Mouse (Mus musculus): ENCODE data around the gene Pold4. TPM values are rescaled to one million over a fixed set of nuclear protein-coding genes. Genes with fewer than 3 reads are reported as not detected.

The Pold4 gene
- polyA plus RNA-seq, 1 experiment from 2014 or later: 28.2 TPM

Small RNAs within 50 kb of the gene (microRNA-seq; reads per million reads assigned to microRNA genes)
- gene Gm26115: not detected
- not detected for gene Mir6985

Other genes starting within 250 kb of the Pold4 start
- gene Acy3, start 245.3 kb upstream of the Pold4 start, polyA plus RNA-seq (2014; fragmentation: Nextera tagmentation; extraction: Ambion mirVana): 22.4 and 26.3 TPM in 2 replicates
- gene Tbx10, start 239.1 kb upstream of the Pold4 start, polyA plus RNA-seq (2014; fragmentation: Nextera tagmentation; extraction: Ambion mirVana): 0.74 and 1.1 TPM in 2 replicates
- gene Nudt8, start 231.3 kb upstream of the Pold4 start, polyA plus RNA-seq (2014; fragmentation: Nextera tagmentation; extraction: Ambion mirVana): 37.6 and 38.5 TPM in 2 replicates
- gene Gm49405, start 231.3 kb upstream of the Pold4 start, polyA plus RNA-seq (2014; fragmentation: Nextera tagmentation; extraction: Ambion mirVana): 2.5 and 2.7 TPM in 2 replicates
- 4.5 and 5.8 TPM in 2 replicates for gene Doc2g, start 228.6 kb upstream of the Pold4 start, polyA plus RNA-seq (2014; fragmentation: Nextera tagmentation; extraction: Ambion mirVana)
- 214 and 223 TPM in 2 replicates for gene Ndufv1, start 219.1 kb upstream of the Pold4 start, polyA plus RNA-seq (2014; fragmentation: Nextera tagmentation; extraction: Ambion mirVana)
- gene Gstp1, start 193.9 kb upstream of the Pold4 start, polyA plus RNA-seq (2014; fragmentation: Nextera tagmentation; extraction: Ambion mirVana): 518 and 527 TPM in 2 replicates
- 1.4 and 5.3 TPM in 2 replicates for gene Gstp2, start 185.9 kb upstream of the Pold4 start, polyA plus RNA-seq (2014; fragmentation: Nextera tagmentation; extraction: Ambion mirVana)
- 0.34 TPM in 1 of 2 replicates, not detected in the other for gene Gstp3, start 172.3 kb upstream of the Pold4 start, polyA plus RNA-seq (2014; fragmentation: Nextera tagmentation; extraction: Ambion mirVana)
- not detected in 2 replicates for gene Cabp2, start 150.3 kb upstream of the Pold4 start, polyA plus RNA-seq (2014; fragmentation: Nextera tagmentation; extraction: Ambion mirVana)
- 116 and 121 TPM in 2 replicates for gene Cdk2ap2, start 134.7 kb upstream of the Pold4 start, polyA plus RNA-seq (2014; fragmentation: Nextera tagmentation; extraction: Ambion mirVana)
- gene Pitpnm1, start 131.9 kb upstream of the Pold4 start, polyA plus RNA-seq (2014; fragmentation: Nextera tagmentation; extraction: Ambion mirVana): 14.0 and 15.8 TPM in 2 replicates
- 92.0 and 97.5 TPM in 2 replicates for gene Aip, start 106.0 kb upstream of the Pold4 start, polyA plus RNA-seq (2014; fragmentation: Nextera tagmentation; extraction: Ambion mirVana)
- not detected in 2 replicates for gene Gpr152, start 92.1 kb upstream of the Pold4 start, polyA plus RNA-seq (2014; fragmentation: Nextera tagmentation; extraction: Ambion mirVana)
- 0.06 and 0.09 TPM in 2 replicates for gene Cabp4, start 87.9 kb upstream of the Pold4 start, polyA plus RNA-seq (2014; fragmentation: Nextera tagmentation; extraction: Ambion mirVana)
- 132 and 156 TPM in 2 replicates for gene Coro1b, start 83.3 kb upstream of the Pold4 start, polyA plus RNA-seq (2014; fragmentation: Nextera tagmentation; extraction: Ambion mirVana)
- 0.57 and 0.80 TPM in 2 replicates for gene Ptprcap, start 78.3 kb upstream of the Pold4 start, polyA plus RNA-seq (2014; fragmentation: Nextera tagmentation; extraction: Ambion mirVana)
- 33.4 and 42.0 TPM in 2 replicates for gene Rps6kb2, start 68.5 kb upstream of the Pold4 start, polyA plus RNA-seq (2014; fragmentation: Nextera tagmentation; extraction: Ambion mirVana)
- 1.7 and 1.9 TPM in 2 replicates for gene Carns1, start 56.4 kb upstream of the Pold4 start, polyA plus RNA-seq (2014; fragmentation: Nextera tagmentation; extraction: Ambion mirVana)
- 2.7 and 3.2 TPM in 2 replicates for gene Tbc1d10c, start 40.6 kb upstream of the Pold4 start, polyA plus RNA-seq (2014; fragmentation: Nextera tagmentation; extraction: Ambion mirVana)
- gene Ppp1ca, start 39.8 kb upstream of the Pold4 start, polyA plus RNA-seq (2014; fragmentation: Nextera tagmentation; extraction: Ambion mirVana): 987 and 1,041 TPM in 2 replicates
- 34.7 and 39.5 TPM in 2 replicates for gene Rad9a, start 30.2 kb upstream of the Pold4 start, polyA plus RNA-seq (2014; fragmentation: Nextera tagmentation; extraction: Ambion mirVana)
- gene Clcf1, start 17.7 kb upstream of the Pold4 start, polyA plus RNA-seq (2014; fragmentation: Nextera tagmentation; extraction: Ambion mirVana): 5.7 and 5.9 TPM in 2 replicates
- not detected in 2 replicates for gene AC109138.7, start 17.5 kb upstream of the Pold4 start, polyA plus RNA-seq (2014; fragmentation: Nextera tagmentation; extraction: Ambion mirVana)
- gene Ssh3, start 37.3 kb downstream of the Pold4 start, polyA plus RNA-seq (2014; fragmentation: Nextera tagmentation; extraction: Ambion mirVana): 10.7 and 13.0 TPM in 2 replicates
- 5.2 and 8.3 TPM in 2 replicates for gene Ankrd13d, start 51.2 kb downstream of the Pold4 start, polyA plus RNA-seq (2014; fragmentation: Nextera tagmentation; extraction: Ambion mirVana)
- gene Grk2, start 74.3 kb downstream of the Pold4 start, polyA plus RNA-seq (2014; fragmentation: Nextera tagmentation; extraction: Ambion mirVana): 17.7 and 17.8 TPM in 2 replicates
- gene Kdm2a, start 166.4 kb downstream of the Pold4 start, polyA plus RNA-seq (2014; fragmentation: Nextera tagmentation; extraction: Ambion mirVana): 43.4 and 69.6 TPM in 2 replicates
- 40.7 and 43.4 TPM in 2 replicates for gene Rhod, start 207.5 kb downstream of the Pold4 start, polyA plus RNA-seq (2014; fragmentation: Nextera tagmentation; extraction: Ambion mirVana)
- 2.2 and 2.4 TPM in 2 replicates for gene Syt12, start 245.5 kb downstream of the Pold4 start, polyA plus RNA-seq (2014; fragmentation: Nextera tagmentation; extraction: Ambion mirVana)